Mouse (Mus musculus) forebrain, postnatal 0 days (tissue): ENCODE measurements around the gene Nrde2. TPM values are rescaled to one million over a fixed set of nuclear protein-coding genes. Genes with fewer than 3 reads are reported as not detected.
A peak's percentile ranks its signal among the peaks of the same experiment; 100 is the strongest.

ENCODE experiments used
- ATAC-seq: fragments of 200-750 bp; cut with Nextera tagmentation; 2 replicates; pipeline ENCODE4 v1.8.0; 2017; ENCODE audit warnings: mild to moderate bottlenecking, moderate library complexity
- DNase-seq: peaks from one replicate; pipeline ENCODE4 v3.0.0-alpha.2; 2015
- H3K27ac ChIP-seq: fragments of 300-500 bp; sonication (generic); 2 replicates; pipeline ENCODE4 v1.5.1; 2014; ENCODE audit warnings: low read depth, mild to moderate bottlenecking, antibody characterized with exemption, low read length, moderate library complexity, mixed read lengths
- H3K27me3 ChIP-seq: fragments of 300-500 bp; sonication (generic); 2 replicates; pipeline ENCODE4 v1.6.1; 2014; ENCODE audit warnings: mild to moderate bottlenecking, low read length, mixed read lengths; ENCODE audit not compliant: insufficient read depth
- H3K36me3 ChIP-seq: fragments of 300-500 bp; sonication (generic); 2 replicates; pipeline ENCODE4 v1.6.1; 2014; ENCODE audit warnings: mild to moderate bottlenecking, moderate library complexity; ENCODE audit not compliant: insufficient read depth
- H3K4me1 ChIP-seq: fragments of 300-500 bp; sonication (generic); 2 replicates; pipeline ENCODE4 v1.6.1; 2014; ENCODE audit warnings: antibody characterized with exemption; ENCODE audit not compliant: insufficient read depth
- H3K4me2 ChIP-seq: fragments of 300-500 bp; sonication (generic); 2 replicates; pipeline ENCODE4 v1.6.1; 2014; ENCODE audit warnings: low read depth, mild to moderate bottlenecking, moderate library complexity
- H3K4me3 ChIP-seq: fragments of 300-500 bp; sonication (generic); 2 replicates; pipeline ENCODE4 v1.5.1; 2014; ENCODE audit warnings: low read depth, low read length, mixed read lengths
- H3K9ac ChIP-seq: fragments of 300-500 bp; sonication (generic); 2 replicates; pipeline ENCODE4 v1.6.1; 2014; ENCODE audit warnings: mild to moderate bottlenecking
- H3K9me3 ChIP-seq: fragments of 300-500 bp; sonication (generic); 2 replicates; pipeline ENCODE4 v1.6.1; 2016; ENCODE audit warnings: low read length
- CTCF ChIP-seq: sonication (generic); IDR thresholded peaks from 2 replicates; pipeline ENCODE4 v1.5.1; 2016; ENCODE audit warnings: antibody characterized with exemption, control low read depth, low read depth
- WGBS: fragments of 180-500 bp; shearing (Covaris S2); extraction: QIAGEN DNeasy Blood & Tissue Kit; methylation state at CpG from one replicate; pipeline ENCODE4 v1.1.7; 2014; 5-methylcytosine and 5-hydroxymethylcytosine counted together
- polyA plus RNA-seq: library from polyadenylated mRNA; unstranded; fragments of >200 nt; fragmentation: Nextera tagmentation; extraction: Ambion mirVana; gene quantifications from 2 replicates; pipeline ENCODE4 v1.2.1, GENCODE M21; 2015
- total RNA-seq: library from RNA; depleted of rRNA; stranded (reverse); fragments of >200 nt; gene quantifications from 2 replicates; pipeline ENCODE4 v1.2.3, GENCODE M21; 2014

The Nrde2 gene
- total and polyA plus RNA-seq, 2 experiments from 2014 or later, result 13.3 to 25.1 TPM

GRCm38 (mm10) chr12:100135117-100135516 is 24.3 kb downstream of the Nrde2 start:
- H3K4me3 ChIP-seq, result no peak overlapping the region
- no peak overlapping the region for H3K27ac ChIP-seq
- no peak for DNase-seq
- no peak for TF ChIP-seq CTCF
- WGBS, result 78% methylated on average over 3 of the region's 3 CpGs
- no peak overlapping the region for H3K4me2 ChIP-seq
- H3K4me1 ChIP-seq, result no peaks in the 10 kb centered on the region
- no peak for ATAC-seq
- no peaks in the 10 kb centered on the region for H3K27me3 ChIP-seq
- H3K9me3 ChIP-seq, result no peaks in the 10 kb centered on the region
- H3K36me3 ChIP-seq, result peaks cover 70% of the 10 kb centered on the region
- H3K9ac ChIP-seq, result no peak overlapping the region

- Histone ChIP-seq H3K27ac (no peak overlapping the region), H3K4me2 (no peak overlapping the region), H3K9ac (no peak overlapping the region), H3K9me3 (no peaks in the 10 kb centered on the region), H3K4me1 (no peaks in the 10 kb centered on the region), H3K36me3 (peaks cover 70% of the 10 kb centered on the region), H3K27me3 (no peaks in the 10 kb centered on the region), H3K4me3 (no peak overlapping the region)
- no peak for DNase-seq
- no peak; the same call in 1 of the 2 replicates for ATAC-seq
- TF ChIP-seq CTCF, result no peak
- 78% methylated on average over 11 of the region's 11 CpGs for WGBS
Observed at GRCm38 (mm10) chr12:100134395-100134936, 25.0 kb downstream of the Nrde2 start.

GRCm38 (mm10) chr12:100131655-100132054 is 27.8 kb downstream of the Nrde2 start:
- peak; percentile 67 for ATAC-seq
- DNase-seq, result peak; percentile 87
- peaks cover 70% of the 10 kb centered on the region for H3K36me3 ChIP-seq
- peak; percentile 87 for TF ChIP-seq CTCF
- no peaks in the 10 kb centered on the region for H3K4me1 ChIP-seq
- H3K27ac ChIP-seq, result no peak overlapping the region
- no peak overlapping the region for H3K4me2 ChIP-seq
- no peak overlapping the region for H3K4me3 ChIP-seq
- no peak overlapping the region for H3K9ac ChIP-seq
- no peaks in the 10 kb centered on the region for H3K27me3 ChIP-seq
- 41% methylated on average over 8 of the region's 8 CpGs for WGBS
- H3K9me3 ChIP-seq, result no peaks in the 10 kb centered on the region

DNA sequence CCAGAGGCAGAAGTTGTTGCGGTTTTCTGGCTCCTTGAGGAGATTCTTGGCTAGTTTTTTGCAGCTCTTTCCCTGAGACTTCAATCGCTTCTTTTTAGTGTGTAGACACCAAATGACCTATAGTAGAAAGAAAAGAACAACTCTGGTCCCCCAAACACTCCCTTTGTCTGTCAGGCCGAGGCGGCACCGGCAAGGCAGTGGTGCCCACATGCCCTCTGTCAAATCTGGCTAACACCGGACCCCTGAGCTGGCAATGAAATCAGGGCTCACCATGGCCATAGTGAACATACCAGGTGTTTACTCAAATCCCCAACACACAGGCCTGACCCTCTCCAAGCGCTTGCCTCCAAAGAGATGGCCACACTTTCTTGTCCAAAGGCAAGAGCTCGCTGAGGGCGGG is 28.3 kb downstream of the Nrde2 start:
- no peak for ATAC-seq
- H3K36me3 ChIP-seq, result peaks cover 67% of the 10 kb centered on the region
- 90% methylated on average over 9 of the region's 9 CpGs for WGBS

GRCm38 (mm10) chr12:100128961-100129360 is 30.5 kb downstream of the Nrde2 start:
- Histone ChIP-seq H3K36me3 (peaks cover 74% of the 10 kb centered on the region), H3K9ac (no peak overlapping the region), H3K4me3 (no peak overlapping the region), H3K4me2 (no peak overlapping the region), H3K27me3 (no peaks in the 10 kb centered on the region), H3K9me3 (no peaks in the 10 kb centered on the region), H3K4me1 (no peaks in the 10 kb centered on the region), H3K27ac (no peak overlapping the region)
- DNase-seq, result no peak
- no peak for ATAC-seq
- WGBS, result 92% methylated on average over 8 of the region's 8 CpGs
- TF ChIP-seq CTCF, result no peak

More for the DNA sequence above, 28.3 kb downstream of the Nrde2 start:
- Histone ChIP-seq H3K4me3 (no peak overlapping the region), H3K4me1 (no peaks in the 10 kb centered on the region), H3K27me3 (no peaks in the 10 kb centered on the region), H3K9ac (no peak overlapping the region), H3K4me2 (no peak overlapping the region), H3K9me3 (no peaks in the 10 kb centered on the region), H3K27ac (no peak overlapping the region)
- no peak for TF ChIP-seq CTCF
- DNase-seq, result no peak

- Histone ChIP-seq H3K27me3 (no peaks in the 10 kb centered on the region), H3K9ac (no peak overlapping the region), H3K4me3 (no peak overlapping the region), H3K36me3 (peaks cover 74% of the 10 kb centered on the region), H3K9me3 (no peaks in the 10 kb centered on the region), H3K27ac (no peak overlapping the region), H3K4me1 (no peaks in the 10 kb centered on the region), H3K4me2 (no peak overlapping the region)
- DNase-seq (no peak), ATAC-seq (no peak)
- TF ChIP-seq CTCF, result no peak
- WGBS, result 87% methylated on average over 6 of the region's 6 CpGs
Observed at GRCm38 (mm10) chr12:100128522-100128921, 30.9 kb downstream of the Nrde2 start.

DNA sequence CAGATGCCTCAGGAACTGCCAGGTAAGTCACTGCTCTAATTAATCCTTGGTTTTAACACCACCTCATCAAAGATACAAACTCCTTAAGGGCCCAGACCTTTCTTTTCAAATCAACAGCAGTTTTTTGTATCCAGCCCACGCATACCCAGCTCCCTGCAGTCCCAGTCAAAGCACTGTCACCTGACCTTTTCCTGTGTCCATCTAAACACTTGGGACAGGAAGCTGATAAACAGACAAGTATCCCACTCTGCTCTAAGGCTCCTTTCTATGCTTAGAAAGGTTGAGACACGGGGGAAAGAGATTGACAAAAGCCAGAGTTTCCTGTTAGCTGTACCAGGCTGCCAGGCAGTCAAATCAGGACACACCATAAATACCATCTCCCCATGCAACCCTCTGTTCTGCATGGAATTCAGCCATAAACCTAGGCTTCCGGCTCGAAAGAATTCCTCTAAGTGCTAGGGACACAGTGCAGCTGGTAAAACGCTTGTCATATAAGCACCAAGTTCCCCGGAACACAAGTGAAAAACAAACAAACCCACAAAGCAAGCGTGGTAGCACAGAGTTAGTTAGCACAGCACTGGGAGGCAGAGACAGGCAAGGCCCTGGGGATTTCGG is 31.5 kb downstream of the Nrde2 start:
- Histone ChIP-seq H3K9ac (no peak overlapping the region), H3K27ac (no peak overlapping the region), H3K27me3 (no peaks in the 10 kb centered on the region), H3K36me3 (peaks cover 74% of the 10 kb centered on the region), H3K9me3 (no peaks in the 10 kb centered on the region), H3K4me3 (no peak overlapping the region), H3K4me2 (no peak overlapping the region), H3K4me1 (no peaks in the 10 kb centered on the region)
- no peak for TF ChIP-seq CTCF
- ATAC-seq, result no peak
- no peak for DNase-seq
- 75% methylated on average over 8 of the region's 8 CpGs for WGBS
